Comparison of ENCODE assay signal across 9 mouse cellular contexts in genomic region chr12:36313916-36314315, GRCm38 (mm10). TPM values are rescaled to one million over a fixed set of nuclear protein-coding genes. Genes with fewer than 3 reads are reported as not detected.
DNase-seq lines count a peak whose midpoint lies in the region; ATAC-seq lines count a peak whose summit lies in the region.
"Had no signal": no experiment of that assay in that cellular context is flagged by ENCODE, and none has a peak within 500 bp of the region (broad histone marks: within the 10 kb centered on the region; RNA-seq: fewer than 3 reads in every experiment).

Gene Sostdc1, plus strand, starts transcription at chr12:36314139.

- no peak for DNase-seq in heart, embryonic 10.5 days (ENCODE audit: low spot score)
- no peak for DNase-seq in heart, postnatal 25 days (ENCODE audit: low spot score)
- DNase-seq in embryonic facial prominence, embryonic 11.5 days (ENCODE audit: low spot score): peak; percentile 62
- DNase-seq in c-Kit-positive CD71-positive TER-119-positive erythroid progenitor cells, embryonic 14.5 days (ENCODE audit: low spot score): no peak
- DNase-seq in layer of hippocampus, adult 11-12 months (ENCODE audit: low spot score): no peak
- DNase-seq in heart, adult 11 months: no peak
- DNase-seq: B cell, adult 2 months had no signal

- peak within 1 kb of the TSS; percentile 33 for H3K4me2 ChIP-seq in embryonic facial prominence, embryonic 11.5 days (ENCODE audit: low read depth, low read length)
- H3K4me2 ChIP-seq in intestine, embryonic 16.5 days (ENCODE audit: low read depth, low read length): no peak within 1 kb of the TSS; the same call in 1 of the 2 replicates
- H3K4me2 ChIP-seq in midbrain, embryonic 13.5 days (replicated peaks): peak within 1 kb of the TSS; percentile 46

- no peaks in the 10 kb centered on the region; the same call in 1 of the 2 replicates for H3K27me3 ChIP-seq in heart, embryonic 10.5 days (ENCODE audit: insufficient read depth, poor library complexity, severe bottlenecking)
- no peaks in the 10 kb centered on the region for H3K27me3 ChIP-seq in embryonic facial prominence, embryonic 11.5 days (ENCODE audit: control insufficient read depth, insufficient read depth, low read length)
- no peaks in the 10 kb centered on the region for H3K27me3 ChIP-seq in intestine, embryonic 16.5 days (replicated peaks; ENCODE audit: control insufficient read depth, insufficient read depth, low read length)
- H3K27me3 ChIP-seq in midbrain, embryonic 13.5 days: no peaks in the 10 kb centered on the region

- intact Hi-C loops in heart, postnatal 25 days (cut with DNase I): no loop called here

- 14% methylated on average over 7 of the region's 7 CpGs for WGBS in heart, embryonic 10.5 days
- 7% methylated on average over 7 of the region's 7 CpGs for WGBS in embryonic facial prominence, embryonic 11.5 days
- 17% methylated on average over 7 of the region's 7 CpGs for WGBS in intestine, embryonic 16.5 days
- 6% methylated on average over 7 of the region's 7 CpGs for WGBS in midbrain, embryonic 13.5 days

- H3K9ac ChIP-seq in embryonic facial prominence, embryonic 11.5 days (replicated peaks; ENCODE audit: low read length): peak within 1 kb of the TSS; percentile 35; the same call in 1 of the 2 replicates
- 0 out of 2 replicates have a peak within 1 kb of the TSS, but pooled peaks have one; percentile 19 for H3K9ac ChIP-seq in intestine, embryonic 16.5 days (ENCODE audit: low read depth, low read length)
- 0 out of 2 replicates have a peak within 1 kb of the TSS, but pooled peaks have one; percentile 16 for H3K9ac ChIP-seq in midbrain, embryonic 13.5 days (replicated peaks)

- no peaks in the 10 kb centered on the region for H3K9me3 ChIP-seq in heart, embryonic 10.5 days
- no peaks in the 10 kb centered on the region for H3K9me3 ChIP-seq in embryonic facial prominence, embryonic 11.5 days (replicated peaks; ENCODE audit: control insufficient read depth, low read length)
- no peaks in the 10 kb centered on the region for H3K9me3 ChIP-seq in intestine, embryonic 16.5 days (ENCODE audit: control insufficient read depth, low read length)
- no peaks in the 10 kb centered on the region for H3K9me3 ChIP-seq in midbrain, embryonic 13.5 days

- no peaks in the 10 kb centered on the region for H3K36me3 ChIP-seq in heart, embryonic 10.5 days
- no peaks in the 10 kb centered on the region for H3K36me3 ChIP-seq in embryonic facial prominence, embryonic 11.5 days (replicated peaks; ENCODE audit: control insufficient read depth, insufficient read depth, low read depth, low read length)
- H3K36me3 ChIP-seq in intestine, embryonic 16.5 days (ENCODE audit: control insufficient read depth, insufficient read depth, low read length): no peaks in the 10 kb centered on the region
- H3K36me3 ChIP-seq in midbrain, embryonic 13.5 days: no peaks in the 10 kb centered on the region

- H3K27ac ChIP-seq in heart, embryonic 10.5 days: no peak within 1 kb of the TSS
- H3K27ac ChIP-seq in embryonic facial prominence, embryonic 11.5 days (replicated peaks; ENCODE audit: low read depth, low read length): no peak within 1 kb of the TSS; the same call in 1 of the 2 replicates
- H3K27ac ChIP-seq in intestine, embryonic 16.5 days (ENCODE audit: low read length): no peak within 1 kb of the TSS
- H3K27ac ChIP-seq in midbrain, embryonic 13.5 days: no peak within 1 kb of the TSS

- no peaks in the 10 kb centered on the region for H3K4me1 ChIP-seq in heart, embryonic 10.5 days
- H3K4me1 ChIP-seq in embryonic facial prominence, embryonic 11.5 days (ENCODE audit: control insufficient read depth, insufficient read depth, low read length): no peaks in the 10 kb centered on the region
- H3K4me1 ChIP-seq in intestine, embryonic 16.5 days (ENCODE audit: control insufficient read depth, insufficient read depth, low read length): no peaks in the 10 kb centered on the region
- H3K4me1 ChIP-seq in midbrain, embryonic 13.5 days (replicated peaks): peaks cover 23% of the 10 kb centered on the region

- H3K4me3 ChIP-seq in heart, embryonic 10.5 days: peak within 1 kb of the TSS; percentile 19
- H3K4me3 ChIP-seq in embryonic facial prominence, embryonic 11.5 days (ENCODE audit: low read depth, low read length): peak within 1 kb of the TSS; percentile 16
- peak within 1 kb of the TSS; percentile 22 for H3K4me3 ChIP-seq in intestine, embryonic 16.5 days (ENCODE audit: low read length)
- H3K4me3 ChIP-seq in midbrain, embryonic 13.5 days (replicated peaks): peak within 1 kb of the TSS; percentile 21

- ATAC-seq in embryonic facial prominence, embryonic 11.5 days (replicated peaks; ENCODE audit: insufficient number of reproducible peaks, low FRiP score, low TSS enrichment, low read depth): peak; percentile 45; the same call in 1 of the 2 replicates
- ATAC-seq in intestine, embryonic 16.5 days: peak; percentile 46; the same call in 1 of the 2 replicates
- ATAC-seq in midbrain, embryonic 13.5 days: 0 out of 2 replicates have a peak, but pooled peaks have one; percentile 31

RNA-seq across cellular contexts. Expression of gene Sostdc1, which starts in this region (rescaled TPM):
- polyA plus RNA-seq in heart, embryonic 10.5 days (2016; fragmentation: Nextera tagmentation; extraction: Ambion mirVana): 1.4 and 4.9 TPM in 2 replicates
- total RNA-seq in heart, postnatal 25 days (2021): under 1 TPM; 0.18 to 0.39 TPM
- polyA plus RNA-seq in embryonic facial prominence, embryonic 11.5 days (2014; fragmentation: Nextera tagmentation; extraction: Ambion mirVana): 47.9 and 50.1 TPM in 2 replicates
- 4.6 and 6.0 TPM in 2 replicates for polyA plus RNA-seq in intestine, embryonic 16.5 days (2015; fragmentation: Nextera tagmentation; extraction: Ambion mirVana)
- polyA plus RNA-seq in midbrain, embryonic 13.5 days (2015; fragmentation: Nextera tagmentation; extraction: Ambion mirVana): 3.0 and 4.6 TPM in 2 replicates
